Mouse (Mus musculus): ENCODE results near the gene Hspb9. TPM values are rescaled to one million over a fixed set of nuclear protein-coding genes. Genes with fewer than 3 reads are reported as not detected.

Gene Hspb9
- polyA plus RNA-seq, 1 experiment: 8.9 TPM

DNA sequence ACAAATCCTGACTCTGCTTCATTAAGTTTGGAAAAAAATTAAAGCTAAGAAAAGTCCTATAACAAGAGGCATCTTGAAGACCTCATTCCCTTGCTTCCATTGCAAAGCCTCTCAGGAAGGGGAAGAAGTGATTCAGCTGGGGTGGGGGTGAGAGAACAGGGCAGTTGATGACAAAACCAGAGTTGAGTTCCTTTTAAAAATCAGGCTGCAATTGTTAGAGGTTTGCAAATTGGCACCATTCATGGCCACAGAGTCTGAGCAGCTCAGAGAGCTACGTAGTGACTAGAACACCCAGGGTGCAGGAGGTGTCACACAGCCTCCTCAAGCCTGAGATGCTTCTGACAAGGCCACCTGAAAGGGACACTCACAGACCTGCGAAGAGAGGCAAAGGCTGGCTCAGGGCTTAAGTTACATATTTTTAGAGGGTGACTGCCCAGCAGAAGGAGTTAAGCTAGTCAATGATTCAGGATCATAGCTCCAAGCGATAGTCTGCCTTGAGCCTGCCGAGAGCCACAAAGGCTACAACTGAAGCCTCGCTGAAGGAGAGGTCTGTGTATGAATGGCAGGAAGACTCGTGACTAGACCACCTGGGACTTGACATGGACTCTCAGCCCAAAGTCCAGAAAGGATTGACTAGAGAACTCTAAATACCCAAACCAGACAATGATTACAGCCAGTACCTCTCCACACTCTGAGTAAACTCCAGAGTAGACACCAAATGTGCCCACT is 17.0 kb downstream of the Hspb9 start:
- no peak for DNase-seq (ENCODE audit: low read depth)

DNA sequence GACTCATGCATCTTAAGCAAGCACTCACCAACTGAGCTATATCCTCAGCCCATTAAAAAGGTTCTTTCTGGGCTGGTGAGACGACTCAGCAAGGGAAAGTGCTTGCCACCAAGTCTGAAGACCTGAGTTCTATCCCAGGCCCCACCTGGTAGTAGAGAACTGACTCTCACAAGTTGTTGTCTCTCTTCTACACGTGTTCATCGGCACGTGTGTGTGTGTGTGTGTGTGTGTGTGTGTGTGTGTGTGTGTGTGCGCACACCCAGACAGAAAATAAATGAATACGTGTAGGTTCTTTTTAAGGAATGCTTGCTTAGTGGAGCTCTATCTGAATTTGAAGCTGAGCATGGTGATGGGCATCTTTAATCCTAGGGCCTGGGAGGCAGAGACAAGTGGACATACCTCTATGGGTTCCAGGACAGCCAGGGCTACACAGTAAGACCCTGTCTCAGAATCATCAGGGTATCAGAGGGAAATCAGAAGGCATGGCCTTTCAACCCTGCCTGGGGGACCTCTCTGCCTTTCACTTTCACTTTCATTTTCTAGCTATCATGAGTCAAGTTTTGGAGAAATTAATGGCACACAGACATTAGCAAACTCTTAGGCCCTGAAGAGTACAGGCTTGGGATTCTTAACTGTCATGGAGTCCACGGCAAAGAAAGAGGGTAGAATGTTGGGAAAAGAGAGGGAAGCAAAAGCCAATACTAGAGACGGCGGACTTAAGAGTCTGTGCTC is 21.6 kb downstream of the Hspb9 start:
- no peak for DNase-seq (ENCODE audit: low read depth)

DNA sequence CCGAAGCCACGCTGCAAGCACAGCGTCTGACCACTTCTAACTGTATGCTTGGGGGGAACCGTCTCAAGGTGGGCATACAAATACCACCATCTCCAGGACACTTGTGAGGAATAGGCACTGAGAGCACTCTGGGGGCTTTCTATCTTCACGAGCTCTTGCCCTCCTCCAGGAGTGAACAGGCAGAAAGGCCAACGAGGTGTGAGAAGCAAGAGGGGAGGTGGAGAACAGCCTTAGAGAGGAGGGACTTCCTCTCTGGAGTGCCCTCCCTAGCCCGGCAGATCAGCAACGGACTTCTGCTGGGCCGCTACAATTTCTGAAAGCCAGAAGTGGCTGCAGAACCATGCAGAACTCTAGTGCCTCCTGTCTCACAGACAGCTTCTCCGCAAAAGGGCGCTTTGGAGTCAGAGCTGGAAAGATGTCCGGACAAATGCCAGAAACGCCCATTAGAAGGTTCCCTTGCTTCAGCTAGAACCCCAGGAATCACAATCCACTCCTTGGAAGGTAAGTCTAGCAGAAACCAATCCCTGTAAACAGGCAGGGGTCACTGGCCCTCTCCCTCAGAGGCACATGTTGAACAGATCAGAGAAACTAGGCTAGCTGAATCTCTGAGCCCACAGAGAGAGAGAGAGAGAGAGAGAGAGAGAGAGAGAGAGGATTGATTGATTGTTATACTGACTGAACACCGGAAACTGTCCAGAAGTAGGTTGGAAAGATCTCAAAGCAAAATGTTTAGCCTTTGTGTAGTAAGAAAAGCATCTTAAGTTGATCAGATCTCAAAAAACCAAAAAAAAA is 22.5 kb downstream of the Hspb9 start:
- no peak for DNase-seq (ENCODE audit: low read depth)

DNA sequence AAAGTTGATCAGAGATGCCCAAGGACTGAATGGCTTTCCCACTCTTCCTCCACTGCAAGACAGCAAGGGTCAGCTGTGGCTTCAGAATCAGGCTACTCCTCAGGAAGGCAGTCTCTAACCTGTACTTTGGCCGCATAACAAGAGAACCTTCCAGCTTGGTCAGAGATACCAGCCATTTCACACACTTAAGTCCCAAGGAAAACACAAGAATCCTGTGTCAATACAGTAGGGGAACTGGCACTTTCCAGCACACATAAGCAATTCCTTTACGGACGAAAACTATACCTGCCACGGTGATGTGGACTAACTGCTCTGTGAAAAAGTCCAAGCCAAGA is 23.1 kb downstream of the Hspb9 start:
- DNase-seq (ENCODE audit: low read depth): no peak

DNA sequence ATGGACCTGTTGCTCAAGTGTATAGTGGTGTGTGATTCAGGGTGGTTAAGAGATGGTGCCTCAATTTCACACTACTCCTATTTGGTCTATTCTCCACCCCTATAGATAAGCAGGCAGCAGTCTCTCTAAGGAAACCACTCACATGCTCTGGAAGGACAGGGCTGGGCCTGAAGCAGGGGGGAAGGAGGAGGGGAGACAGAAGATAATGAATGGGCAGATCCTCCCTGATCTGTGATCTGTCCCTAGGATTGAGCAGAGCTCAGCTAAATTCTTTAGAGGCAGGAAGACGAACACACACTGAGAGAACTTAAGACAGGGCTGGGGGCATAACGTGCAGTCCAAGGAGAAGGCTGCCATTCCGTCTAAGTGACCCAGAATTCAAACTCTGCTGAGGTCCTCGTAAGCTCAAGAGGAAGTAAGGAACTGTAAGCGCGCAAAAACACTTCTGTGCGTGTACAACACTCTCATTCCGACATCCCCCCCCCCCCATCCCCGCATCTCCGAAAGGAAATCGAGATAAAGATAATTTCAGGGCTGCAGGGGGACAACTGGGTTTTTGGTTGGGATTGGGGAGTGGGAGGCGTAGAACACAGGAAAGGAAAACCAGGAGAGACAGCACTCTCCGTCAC is 23.6 kb downstream of the Hspb9 start:
- DNase-seq (ENCODE audit: low read depth): no peak

DNA sequence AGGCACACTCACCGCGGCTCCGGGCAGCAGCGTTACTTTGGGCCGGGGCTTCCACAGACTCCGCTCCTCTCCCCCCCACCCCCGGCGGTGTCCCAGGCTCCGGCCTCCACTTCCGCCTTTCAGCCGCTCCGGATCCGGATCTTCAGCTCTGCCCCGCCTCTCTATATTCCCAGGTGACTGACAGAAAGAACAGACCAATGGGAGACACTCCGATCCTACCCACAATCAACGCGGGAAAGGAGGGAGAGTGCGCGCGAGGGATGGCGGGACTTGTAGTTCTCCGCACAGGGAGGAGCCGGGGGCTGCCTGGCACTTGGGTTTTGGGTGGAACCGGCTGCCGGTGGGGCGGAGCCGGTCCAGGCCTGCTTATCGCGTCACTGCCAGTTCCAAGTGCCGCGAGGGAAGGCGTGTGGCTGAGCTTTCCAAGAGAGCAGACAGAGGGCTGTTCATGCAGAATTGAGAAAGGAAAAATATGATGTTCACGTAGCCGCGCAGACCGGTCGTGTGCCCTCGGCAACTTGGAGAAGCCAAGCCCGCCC is 24.5 kb downstream of the Hspb9 start, which contains the start of gene Rab5c:
Rab5c (minus strand) TSS at position 150 of the 539 bp plus-strand sequence.
- peak; percentile 87 for DNase-seq (ENCODE audit: low read depth)

DNA sequence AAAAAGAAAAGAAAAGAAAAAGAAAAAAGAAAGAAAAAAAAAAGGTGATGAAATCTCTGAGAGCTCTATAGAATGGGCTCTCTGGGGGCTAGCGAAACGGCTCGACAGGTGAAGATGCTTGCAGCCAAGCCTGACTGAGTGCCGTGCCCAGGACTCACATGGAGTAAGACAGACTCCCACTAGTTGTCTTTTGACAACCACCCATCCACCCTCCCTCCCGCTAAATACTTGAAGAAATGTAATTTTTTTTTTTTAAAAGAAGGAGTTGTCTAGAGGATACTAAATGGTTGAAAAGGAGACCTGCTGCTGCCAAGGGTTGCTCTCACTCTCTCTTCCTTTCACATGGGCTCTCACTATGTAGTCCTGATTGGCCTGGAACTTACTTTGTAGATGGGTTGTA is 25.1 kb downstream of the Hspb9 start:
- DNase-seq (ENCODE audit: low read depth): no peak

DNA sequence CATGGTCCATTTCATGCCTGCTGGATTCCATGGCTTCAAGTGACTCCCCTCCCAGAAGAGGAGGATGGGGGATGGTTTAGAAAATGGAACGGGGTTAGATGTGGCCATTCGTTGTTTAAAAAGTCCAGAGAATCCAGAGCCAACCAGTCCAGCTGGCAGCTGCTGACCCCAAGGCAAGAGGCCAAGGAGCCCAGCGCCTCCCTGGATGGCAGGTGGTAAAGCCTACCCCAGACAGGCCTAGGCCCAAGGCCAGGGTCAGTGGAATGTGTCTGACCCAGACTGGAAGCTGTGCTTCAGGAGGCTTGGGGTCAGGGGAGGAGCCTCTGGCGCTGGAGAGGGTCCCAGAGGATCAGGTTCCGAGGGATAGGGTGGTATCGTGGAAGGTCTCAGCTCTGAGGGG is 27.7 kb downstream of the Hspb9 start:
- no peak for DNase-seq (ENCODE audit: low read depth)

DNA sequence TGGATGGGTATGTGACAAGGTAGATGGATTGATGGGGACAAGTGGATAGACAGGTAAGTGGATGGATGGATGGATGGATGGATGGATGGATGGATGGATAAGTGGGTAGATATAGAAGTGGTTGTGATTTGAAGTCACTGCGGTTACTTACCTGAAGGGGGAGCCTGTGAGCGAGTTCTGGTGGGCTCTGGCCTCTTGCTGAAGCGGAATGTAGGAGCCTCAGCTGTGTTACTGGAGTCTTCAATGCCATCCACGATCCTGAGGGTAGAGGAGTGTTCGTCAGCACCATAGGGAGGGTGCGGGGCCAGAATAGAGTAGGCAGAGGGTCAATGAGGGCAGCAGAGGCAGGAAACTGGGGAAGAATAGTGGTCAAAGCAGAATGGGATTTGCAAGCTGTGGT is 31.4 kb downstream of the Hspb9 start:
- no peak for DNase-seq (ENCODE audit: low read depth)

DNA sequence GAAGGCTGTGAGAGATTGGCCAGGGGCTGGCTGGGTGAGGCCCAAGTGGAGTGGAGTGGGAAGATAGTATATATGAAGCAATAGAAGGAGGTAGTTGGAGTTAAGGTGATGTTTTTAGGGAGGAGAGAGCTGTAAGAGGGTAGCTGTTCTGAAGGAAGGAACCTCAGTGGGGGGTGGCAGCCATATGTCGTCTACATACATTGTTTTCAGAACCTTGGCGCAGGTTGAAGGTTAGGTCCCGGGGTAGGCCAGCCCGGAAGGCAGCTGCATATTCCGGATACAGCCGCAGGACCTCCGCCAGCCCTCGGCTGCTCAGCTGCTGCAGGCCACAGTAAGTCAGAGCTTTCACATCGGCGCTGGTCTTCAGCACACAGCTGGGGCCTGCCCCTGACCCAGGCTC is 32.9 kb downstream of the Hspb9 start:
- no peak for DNase-seq (ENCODE audit: low read depth)

DNA sequence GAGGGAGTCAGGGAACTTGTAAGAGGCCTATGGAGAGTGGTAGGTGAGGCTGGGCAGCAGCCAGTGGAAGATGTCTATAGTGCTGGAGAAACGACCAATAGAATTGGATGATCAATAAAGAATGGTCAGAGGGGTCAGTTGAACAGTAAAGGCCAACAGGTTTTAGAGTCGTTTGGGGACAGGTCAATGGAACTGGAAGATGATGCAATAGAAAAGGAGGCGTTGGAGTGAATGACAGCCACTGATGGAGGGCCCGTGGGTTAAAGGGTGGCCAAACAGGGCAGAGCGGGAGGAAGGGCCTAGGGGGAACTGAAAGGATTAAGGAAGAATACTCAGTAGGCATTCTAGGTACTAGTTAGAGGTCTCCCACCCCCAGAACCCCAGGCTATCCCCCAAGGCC is 33.5 kb downstream of the Hspb9 start:
- no peak for DNase-seq (ENCODE audit: low read depth)

DNA sequence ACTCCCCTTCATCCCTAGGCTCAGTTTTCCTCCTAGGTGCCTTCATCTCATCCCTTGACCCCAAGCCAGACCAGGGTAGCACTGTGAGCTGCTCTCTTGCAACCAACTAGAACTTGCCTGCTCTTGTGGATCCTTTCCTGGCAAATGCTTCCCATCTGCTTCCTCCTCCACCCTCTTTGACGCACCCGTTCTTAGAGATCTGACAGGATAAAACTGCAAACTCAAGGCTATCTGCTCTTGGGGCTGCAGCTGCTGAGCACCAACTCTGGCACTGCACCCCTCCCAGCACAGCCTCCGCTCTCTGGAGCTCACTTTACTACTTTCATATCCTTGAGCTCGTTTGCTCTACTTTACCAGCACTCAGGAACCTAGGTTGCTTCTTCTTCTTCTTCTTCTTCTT is 35.0 kb downstream of the Hspb9 start:
- no peak for DNase-seq (ENCODE audit: low read depth)

DNA sequence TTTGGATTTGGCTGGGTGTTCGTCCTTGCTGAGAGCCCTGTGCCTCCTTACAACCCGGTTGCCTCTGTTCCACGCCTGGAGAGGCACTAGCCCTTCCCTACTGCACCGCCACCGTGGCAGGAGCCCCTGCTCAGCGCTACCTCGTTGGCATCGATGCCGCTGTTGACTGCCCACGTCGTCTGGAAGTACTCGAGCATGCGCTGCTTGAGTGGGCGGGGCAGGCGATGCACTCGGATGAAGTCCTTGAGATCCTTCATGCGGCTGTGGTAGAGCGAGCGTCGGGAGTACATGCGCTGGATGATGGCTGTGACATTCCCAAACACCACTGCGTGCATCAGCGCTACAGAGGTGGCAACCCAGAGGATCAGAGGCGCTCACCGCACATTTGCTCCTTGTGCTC is 35.8 kb downstream of the Hspb9 start:
- no peak for DNase-seq (ENCODE audit: low read depth)

DNA sequence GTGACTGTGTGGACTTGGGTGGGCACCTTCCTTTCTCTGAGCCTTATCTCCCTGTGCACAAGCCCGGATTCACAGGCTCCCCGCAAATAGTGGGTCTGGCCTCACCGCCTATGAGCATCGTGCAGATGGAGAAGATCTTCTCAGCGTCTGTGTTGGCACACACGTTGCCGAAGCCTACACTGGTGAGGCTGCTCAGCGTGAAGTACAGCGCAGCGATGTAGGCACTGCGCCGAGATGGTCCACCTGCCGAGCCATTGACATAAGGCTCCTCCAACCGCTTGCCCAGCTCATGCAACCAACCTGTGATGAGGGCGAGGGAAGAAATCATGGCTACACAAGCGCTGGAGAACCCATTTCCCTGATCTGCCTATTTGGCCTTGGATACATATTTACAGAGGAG is 36.5 kb downstream of the Hspb9 start:
- no peak for DNase-seq (ENCODE audit: low read depth)

DNA sequence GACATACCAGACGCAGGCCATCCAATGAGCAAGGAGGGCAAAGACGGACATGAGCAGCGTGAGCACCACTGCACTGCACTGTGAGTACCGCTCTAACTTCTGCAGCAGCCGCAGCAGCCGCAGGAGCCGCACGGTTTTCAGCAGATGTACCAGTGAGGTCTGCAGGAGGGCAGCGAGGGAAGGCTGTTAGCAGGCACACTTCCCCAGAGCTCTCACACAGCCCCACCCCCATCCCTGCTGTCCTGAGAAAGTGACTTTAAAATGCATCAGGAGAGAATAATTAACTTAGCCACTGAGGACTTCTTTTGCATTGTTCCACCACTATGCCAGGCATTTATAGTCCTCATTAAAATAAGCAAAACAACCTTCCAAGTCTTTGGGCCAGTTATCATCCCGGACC is 38.6 kb downstream of the Hspb9 start:
- DNase-seq (ENCODE audit: low read depth): no peak

DNA sequence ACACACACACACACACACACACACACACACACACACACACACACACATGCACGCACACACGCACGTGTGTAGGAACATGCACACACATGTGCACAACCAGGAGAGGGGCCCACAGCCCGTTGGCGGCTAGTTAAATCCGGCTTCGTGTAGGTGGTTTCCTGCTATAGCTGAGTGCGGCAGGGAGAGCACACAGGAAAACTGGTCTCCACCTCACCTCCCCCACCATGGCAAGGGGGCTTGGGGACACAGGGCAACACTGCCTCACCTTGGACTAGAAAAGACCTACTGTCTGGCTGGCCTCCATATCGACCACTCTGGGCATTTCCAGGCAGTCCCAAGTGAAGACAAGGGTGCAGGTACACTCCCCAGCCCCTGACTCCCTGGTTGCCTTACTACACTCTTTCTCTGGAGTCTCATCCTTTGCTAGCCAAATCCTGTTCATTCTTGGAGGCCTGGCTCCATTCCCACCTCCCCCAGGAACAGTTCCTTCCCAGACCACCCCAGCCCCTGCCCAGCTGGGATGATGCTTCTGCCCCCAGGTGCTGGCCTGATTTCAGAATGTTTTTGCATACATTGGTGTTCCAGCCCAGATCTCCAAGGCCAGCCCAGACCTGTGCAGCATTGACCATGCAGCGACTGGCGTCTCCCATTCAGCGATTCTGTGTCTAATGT is 40.5 kb downstream of the Hspb9 start:
- DNase-seq (ENCODE audit: low read depth): no peak

DNA sequence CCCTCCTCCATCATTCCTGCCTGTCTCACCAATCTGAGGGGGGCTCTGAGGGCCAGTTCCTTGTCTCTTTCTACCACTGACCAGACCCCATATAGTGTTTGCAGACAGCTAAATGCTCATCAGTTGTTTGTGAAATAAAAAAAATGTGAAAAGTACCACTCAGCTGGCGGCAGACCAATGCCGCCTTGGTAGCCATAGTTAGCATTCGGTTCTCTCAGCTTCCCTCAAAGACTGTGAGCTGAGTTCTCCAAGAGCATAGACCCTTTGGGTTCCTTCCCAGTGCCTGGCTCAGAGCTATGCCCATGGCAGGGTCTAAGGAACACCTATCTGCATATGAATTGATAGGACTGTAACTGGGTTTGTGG is 41.0 kb downstream of the Hspb9 start:
- DNase-seq (ENCODE audit: low read depth): no peak

DNA sequence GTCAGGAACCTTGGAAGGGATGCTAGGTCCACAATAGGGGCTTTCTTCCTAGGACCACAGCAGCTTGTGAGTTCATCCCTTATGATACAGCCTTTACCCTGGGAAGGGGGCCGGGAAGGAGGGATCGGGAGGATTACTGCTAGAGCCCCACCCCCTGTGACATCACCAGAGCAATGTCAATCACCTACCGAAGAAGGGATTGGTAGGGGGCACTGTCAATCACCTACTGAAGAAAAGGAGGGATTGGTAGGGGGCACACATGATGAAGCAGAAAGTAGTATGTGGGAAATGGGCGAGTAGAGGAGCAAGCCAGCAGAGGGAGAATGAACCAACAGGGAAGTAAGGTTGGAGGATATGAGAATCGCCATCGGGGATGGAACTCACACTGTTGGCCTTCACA is 42.8 kb downstream of the Hspb9 start:
- no peak for DNase-seq (ENCODE audit: low read depth)

DNA sequence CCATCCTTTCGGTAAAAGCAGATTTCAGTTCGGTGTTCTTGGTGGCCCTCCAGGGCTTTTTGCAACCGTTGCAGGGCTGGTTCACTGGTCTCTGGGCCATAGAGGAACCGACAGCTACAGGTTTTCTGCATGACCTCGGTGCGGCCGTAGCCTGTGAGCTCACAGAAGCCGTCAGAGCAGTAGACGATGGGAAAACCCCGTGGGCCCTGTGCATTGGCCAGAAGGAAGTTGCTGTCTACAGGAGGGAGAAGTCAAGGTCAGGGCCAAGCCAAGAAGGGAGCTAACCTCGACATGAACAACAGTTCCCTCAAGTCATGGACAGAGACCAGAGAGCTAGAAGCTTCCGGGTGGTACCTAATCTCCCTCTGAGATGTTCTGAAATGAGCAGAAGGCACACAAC is 43.9 kb downstream of the Hspb9 start:
- no peak for DNase-seq (ENCODE audit: low read depth)

DNA sequence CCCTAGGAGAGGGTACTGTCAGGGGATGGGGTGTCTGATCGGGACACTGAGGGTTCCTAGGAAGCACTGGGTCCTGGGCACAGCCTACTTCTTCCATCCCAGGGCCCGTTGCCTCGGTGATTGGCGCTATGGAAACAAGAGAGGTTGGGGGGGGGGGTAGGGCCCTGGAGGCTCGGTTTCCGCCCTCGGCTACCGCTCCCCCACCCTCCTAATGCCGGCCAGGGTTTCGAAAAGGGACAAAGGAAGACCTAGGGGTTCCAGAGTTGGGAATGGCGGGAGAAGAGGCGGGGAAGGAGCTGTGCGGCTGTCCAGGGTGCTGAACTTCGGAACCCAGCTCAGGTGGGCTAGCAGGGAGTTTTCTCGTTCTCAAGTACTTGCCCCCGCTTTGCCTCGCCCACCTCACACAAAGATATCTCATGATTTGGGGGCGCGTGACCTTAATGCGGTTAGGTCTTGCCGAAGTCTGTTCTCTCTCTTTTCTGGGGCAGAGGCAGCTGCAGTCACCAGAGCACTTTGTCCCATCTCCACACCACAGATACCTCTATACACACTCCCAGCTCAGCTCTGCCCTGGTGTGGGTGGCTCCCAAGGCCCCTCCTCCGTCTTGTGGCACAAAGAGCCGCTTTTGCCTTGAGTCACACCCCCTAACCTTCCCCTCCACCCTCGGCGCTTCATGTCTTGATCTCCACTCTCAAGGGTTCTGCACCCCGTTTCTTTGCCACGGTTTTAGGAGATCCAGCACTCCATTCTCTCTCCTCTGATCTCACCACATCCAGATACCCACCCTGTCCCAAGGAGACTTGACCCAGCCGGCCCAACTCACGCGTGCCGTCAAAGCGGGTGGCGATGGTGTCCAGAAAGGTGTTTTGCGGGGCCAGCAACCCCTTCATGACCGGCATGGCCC is 45.3 kb downstream of the Hspb9 start:
- DNase-seq (ENCODE audit: low read depth): no peak

Data from gonadal fat pad, adult 2 months (tissue).